Mouse (Mus musculus): Measurements from ENCODE around the gene Utp20. TPM values are rescaled to one million over a fixed set of nuclear protein-coding genes. Genes with fewer than 3 reads are reported as not detected.
"Not testable (repeated sequence)": the region's sequence is repeated elsewhere in the genome, so short reads cannot be mapped to it uniquely, and the experiment has no call there.

Utp20 gene
- total RNA-seq, 2 experiments from 2014 or later = 12.9 to 14.3 TPM

DNA sequence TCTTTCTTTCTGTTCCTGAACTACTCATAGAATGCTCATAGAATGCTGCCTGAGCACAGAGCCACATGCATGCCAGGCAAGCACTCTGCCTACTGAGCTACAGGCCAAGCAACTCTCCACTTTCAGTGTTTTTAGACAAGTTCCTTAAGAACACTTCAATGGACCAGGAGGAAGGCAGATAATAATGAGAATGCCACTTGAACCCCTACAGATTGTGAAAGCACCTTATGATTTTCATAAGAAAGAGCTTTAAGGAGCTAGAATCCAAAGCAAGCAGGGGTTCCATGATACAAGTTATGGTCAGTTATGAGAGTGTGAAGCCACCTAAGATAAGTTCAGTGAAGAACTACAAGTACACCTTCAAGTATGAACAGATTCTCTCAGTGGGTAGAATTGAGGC, 32.9 kb downstream of the Utp20 start:
- intact Hi-C loops (cut with DNase I) = no loop called here
- DNase-seq = no peak

- no peak for DNase-seq
- intact Hi-C loops (cut with DNase I) = no loop called here
Observed at GRCm38 (mm10) chr10:88784513-88784931, 42.1 kb downstream of the Utp20 start.

DNA sequence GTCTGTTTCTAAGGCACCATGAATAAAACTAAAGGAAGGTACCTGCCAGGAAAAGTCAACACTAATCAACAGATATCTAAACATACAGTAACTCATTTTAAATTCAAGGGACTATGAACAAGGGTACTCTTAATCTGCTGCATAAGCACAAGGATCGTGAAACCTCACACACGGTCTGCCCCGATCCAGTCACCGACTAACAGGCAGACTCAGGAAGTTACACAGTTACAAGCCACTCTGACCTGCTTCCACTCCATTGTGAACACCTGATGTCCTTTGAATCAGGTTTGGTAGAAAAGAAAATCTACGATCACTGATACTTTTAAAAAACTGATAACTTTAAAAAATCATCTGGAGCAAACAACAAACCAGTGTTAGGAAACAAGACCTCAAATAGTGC, 42.7 kb downstream of the Utp20 start:
- no peak for DNase-seq
- intact Hi-C loops (cut with DNase I) = no loop called here

DNA sequence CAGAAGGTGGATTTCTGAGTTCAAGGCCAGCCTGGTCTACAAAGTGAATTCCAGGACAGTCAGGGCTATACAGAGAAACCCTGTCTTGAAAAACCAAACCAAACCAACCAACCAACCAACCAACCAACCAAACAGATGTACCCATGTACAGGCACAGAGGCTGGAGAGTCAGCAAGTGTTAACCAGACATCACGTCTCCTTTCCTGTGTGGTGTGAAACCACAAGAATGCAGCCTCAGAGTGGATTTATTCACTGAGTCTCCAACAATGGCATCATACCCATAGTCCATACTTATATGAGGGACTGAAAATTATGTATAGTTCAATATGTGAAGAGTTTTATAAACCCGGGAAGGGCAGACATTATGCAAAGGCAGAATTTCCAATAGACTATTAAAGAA, 43.5 kb downstream of the Utp20 start:
- intact Hi-C loops (cut with DNase I); DNase-seq: not testable (repeated sequence)

GRCm38 (mm10) chr10:88780716-88781115, 45.9 kb downstream of the Utp20 start:
- intact Hi-C loops (cut with DNase I) = no loop called here
- no peak for DNase-seq

DNA sequence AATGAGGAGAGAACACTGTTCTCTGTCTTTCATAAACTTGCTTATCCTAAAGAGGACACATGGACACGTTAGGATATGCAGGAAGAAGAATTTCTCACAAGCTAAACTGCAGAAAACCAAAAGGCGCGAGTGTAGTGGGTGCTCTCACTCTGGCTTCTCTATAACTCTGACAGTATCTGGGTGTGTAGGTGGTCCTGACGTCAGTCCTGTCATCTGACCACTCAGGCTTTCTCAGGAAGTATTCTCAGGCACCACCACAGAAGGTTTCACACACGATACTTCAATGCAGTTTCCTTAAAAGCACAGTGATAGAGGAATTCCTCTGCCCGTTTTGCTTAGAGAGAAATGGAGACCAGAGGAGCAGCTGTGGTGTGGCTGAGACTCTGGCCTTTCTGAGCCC, 50.4 kb downstream of the Utp20 start:
- intact Hi-C loops (cut with DNase I) = no loop called here
- DNase-seq = no peak

DNA sequence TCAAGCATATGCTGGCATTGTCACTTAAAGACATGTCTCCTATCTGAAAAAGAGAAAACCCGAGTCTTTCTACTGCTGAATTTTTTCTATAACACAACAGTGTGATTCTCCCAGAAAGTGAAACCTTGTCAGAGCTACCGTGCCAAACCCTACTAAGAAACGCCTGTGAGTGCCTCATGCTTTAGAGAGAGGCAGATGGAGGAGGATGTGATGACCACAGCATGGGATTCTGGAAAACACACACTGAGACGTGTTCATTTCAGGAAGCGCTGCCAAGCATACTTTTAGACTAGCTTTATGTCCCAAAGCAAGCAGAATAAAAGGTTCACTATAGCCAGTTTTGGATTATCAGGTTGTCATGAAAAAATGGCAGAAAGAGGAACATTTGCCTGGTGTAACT, 53.6 kb downstream of the Utp20 start:
- DNase-seq; intact Hi-C loops (cut with DNase I): not testable (repeated sequence)

GRCm38 (mm10) chr10:88769676-88770075, 56.9 kb downstream of the Utp20 start:
- DNase-seq = no peak
- intact Hi-C loops (cut with DNase I) = no loop called here

GRCm38 (mm10) chr10:88768961-88769360, 57.6 kb downstream of the Utp20 start:
- intact Hi-C loops (cut with DNase I) = no loop called here
- no peak for DNase-seq

DNA sequence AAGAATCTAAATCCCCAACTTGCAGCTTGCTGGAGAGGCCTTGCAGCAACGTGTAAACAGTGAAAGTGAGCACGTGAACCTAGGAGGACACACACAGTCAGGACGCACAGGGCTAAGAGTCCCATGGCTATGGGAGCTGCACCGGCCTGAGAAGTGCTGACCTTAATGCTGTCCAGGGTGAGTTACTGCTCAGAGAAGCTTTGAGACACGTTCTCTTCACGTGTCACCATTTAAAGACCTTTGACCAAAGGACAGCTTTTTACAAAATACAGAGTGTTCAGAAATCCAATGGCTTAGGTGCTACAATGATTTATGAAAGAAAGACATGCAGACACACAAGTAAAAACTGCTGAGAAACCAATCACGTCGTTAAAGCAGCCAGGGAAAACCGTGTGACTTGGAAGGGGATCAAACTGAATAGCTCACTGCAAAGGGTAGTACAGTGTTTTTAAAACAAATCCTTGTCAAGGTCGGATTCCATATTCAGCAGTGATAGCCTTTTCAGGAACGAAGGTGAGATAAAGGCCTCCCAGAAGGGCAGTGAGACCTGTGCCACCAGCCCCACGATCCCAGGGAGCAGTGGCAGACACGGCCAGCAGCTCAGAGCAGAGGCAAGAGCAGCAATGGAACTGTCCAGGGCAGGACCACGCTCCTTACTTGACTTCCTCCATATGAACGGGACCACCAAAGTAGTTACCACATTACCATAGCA, 61.0 kb downstream of the Utp20 start:
- no peak for DNase-seq
- intact Hi-C loops (cut with DNase I) = no loop called here

DNA sequence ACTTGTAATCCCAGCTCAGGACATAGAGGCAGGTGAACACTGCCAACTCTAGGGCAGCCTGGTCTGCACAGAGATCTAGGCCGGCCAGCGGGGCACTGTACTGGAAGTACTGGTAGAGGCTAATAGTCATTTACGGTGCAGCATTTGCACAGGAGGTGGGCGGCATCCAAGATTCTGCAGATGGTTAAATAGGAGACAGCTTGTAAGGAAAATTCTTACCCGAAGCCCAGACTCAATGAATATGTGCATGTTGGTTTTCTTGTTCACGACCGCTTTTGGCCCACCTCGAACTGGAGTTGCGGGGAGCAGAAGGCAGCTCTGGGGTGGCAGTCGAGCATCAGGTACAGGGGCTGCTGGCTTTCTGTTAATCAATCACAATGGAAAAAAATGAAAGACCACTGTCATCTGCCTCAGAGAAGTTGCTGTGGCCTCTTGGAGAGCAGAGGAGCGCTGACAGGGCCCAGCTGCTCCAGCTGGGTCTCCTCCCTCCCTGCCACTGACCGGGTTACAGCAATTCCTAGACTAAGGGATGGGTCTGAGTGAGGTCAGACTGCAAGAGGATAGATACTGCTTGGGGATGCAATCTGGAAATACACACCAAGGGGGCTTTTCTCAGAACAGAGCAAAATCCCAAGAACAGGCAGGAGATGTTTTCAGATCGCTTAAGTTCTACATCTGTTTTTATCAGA, 64.9 kb downstream of the Utp20 start:
- intact Hi-C loops (cut with DNase I) = no loop called here
- DNase-seq = no peak

- intact Hi-C loops (cut with DNase I) = no loop called here
- no peak for DNase-seq
Observed at GRCm38 (mm10) chr10:88741426-88741825, 85.2 kb downstream of the Utp20 start.

DNA sequence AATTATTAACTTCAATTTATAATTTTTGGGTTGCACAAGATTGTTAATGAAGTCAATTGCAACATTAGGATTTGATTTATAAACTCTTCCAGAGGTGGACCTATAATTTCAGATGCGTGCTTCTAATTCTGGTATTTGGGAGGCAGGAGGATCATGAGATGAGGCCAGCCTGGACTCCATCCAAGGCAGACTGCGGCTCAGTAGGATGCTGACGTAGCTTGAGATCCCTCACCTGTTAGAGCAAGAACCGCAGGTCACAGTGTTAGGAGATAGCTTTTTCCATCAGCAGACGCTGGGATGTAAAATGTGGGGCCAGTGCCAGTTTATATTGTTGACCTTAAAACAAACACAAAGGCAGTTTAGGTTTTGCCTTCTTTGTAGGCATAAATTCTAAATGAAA, 85.8 kb downstream of the Utp20 start:
- intact Hi-C loops (cut with DNase I) = no loop called here
- DNase-seq = no peak

DNA sequence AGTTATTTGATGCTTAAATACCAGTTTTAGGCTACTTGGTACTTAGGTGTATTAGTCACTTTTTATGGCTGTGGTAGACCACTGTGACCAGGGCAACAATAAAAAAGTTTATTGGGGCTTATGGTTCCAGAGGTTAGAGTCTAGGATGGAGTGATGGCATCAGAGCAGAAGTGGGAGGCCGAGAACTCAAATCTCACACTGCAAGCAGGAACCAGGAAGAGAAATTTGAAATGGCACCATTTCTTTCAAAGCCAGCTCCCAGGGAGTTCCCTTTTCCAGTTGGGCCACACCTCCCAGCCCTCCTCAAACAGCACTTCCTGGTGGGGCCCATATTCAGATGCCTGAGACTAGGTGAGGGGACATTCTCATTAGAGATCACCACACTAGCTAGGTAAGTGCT, 86.8 kb downstream of the Utp20 start:
- intact Hi-C loops (cut with DNase I) = no loop called here
- DNase-seq = no peak

DNA sequence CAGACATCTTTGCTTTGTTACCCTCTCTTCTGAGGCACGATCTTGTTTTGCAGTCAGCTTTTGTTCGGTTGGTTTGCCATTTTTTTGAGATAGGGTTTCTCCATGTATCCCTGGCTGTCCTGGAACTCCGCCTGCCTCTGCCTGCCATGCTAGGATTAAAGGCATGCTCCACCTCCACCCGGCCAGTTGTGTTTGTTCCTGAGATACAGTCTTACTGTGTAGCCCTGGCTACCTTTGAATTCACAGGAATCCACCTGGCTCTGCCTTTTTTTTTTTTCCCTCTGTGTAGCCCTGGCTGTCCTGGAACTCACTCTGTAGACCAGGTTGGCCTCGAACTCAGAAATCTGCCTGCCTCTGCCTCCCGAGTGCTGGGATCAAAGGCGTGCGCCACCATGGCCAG, 87.5 kb downstream of the Utp20 start:
- intact Hi-C loops (cut with DNase I); DNase-seq: not testable (repeated sequence)

DNA sequence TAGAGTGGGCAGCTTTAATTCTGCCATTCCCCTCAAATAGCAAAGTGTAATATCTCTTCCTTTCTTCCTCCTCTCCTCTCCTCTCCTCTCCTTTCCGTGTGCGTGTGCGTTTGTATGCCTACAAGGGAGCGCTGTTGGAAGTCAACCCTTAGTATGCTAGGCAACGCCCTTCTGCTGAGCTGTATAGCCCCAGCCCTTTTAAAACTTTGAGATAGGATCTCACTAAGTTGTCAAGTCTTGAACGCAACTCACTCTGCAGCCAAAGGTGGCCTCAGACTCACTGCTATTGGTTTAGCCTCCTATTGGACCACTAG, 94.3 kb downstream of the Utp20 start:
- intact Hi-C loops (cut with DNase I) = no loop called here
- DNase-seq = no peak

- intact Hi-C loops (cut with DNase I) = loop anchor here (2.0 kb wide), 2 partner anchors 95 to 353 kb away; partner anchors contain the start of genes Dram1, Gnptab and Utp20
- no peak for DNase-seq
Observed at GRCm38 (mm10) chr10:88731496-88732308, 94.9 kb downstream of the Utp20 start.

DNA sequence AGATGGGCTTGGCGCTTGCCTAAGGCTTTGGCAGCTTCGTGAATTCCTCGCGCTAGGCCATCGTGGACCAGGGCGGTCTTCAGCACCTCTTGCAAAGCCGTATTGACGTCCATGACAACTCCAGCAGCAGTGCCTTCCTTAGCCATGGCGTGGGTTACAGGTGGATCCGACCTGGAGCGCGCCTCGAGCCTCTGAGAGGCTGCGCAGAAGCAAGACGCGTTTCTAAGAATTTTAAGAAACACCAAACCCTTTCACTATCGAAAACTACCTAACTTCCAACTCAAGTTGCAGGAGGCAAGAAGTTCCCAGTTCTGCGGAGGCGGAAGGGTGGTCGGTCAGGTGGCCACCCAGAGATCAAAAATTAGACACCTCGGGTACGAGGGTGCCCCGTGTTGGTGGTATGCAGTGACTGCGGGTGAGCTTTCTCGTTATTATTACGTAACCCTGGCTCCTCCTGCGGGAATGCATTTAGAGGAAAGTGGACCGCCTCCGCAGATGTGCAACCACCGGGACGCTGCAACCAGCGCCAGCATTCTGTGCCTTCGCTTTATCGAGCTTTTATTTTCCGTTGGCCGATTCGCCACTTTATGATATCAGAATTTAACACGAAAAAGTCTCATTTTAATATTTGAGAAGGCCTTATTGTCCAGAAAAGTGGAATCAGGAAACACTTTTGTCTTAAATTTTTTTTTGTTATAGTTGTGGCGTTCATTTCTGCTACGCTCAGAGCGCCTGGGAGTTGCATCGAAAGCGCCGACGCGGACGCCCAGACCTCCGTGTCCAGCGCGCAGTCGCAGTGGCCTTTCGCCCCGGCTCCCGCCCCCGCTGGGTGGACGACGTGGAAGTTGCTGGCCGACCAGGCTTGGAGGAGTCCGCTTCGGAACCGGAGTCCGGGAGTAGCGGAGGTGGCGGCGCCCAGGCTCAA, 95.8 kb downstream of the Utp20 start, which contains the start of gene Arl1:
Arl1 (plus strand) TSS at position 288 of the 925 bp plus-strand sequence.
- intact Hi-C loops (cut with DNase I) = loop anchor here (2.0 kb wide), 2 partner anchors 96 to 352 kb away; partner anchors contain the start of genes Dram1, Gnptab and Utp20
- DNase-seq = peak; percentile 95

DNA sequence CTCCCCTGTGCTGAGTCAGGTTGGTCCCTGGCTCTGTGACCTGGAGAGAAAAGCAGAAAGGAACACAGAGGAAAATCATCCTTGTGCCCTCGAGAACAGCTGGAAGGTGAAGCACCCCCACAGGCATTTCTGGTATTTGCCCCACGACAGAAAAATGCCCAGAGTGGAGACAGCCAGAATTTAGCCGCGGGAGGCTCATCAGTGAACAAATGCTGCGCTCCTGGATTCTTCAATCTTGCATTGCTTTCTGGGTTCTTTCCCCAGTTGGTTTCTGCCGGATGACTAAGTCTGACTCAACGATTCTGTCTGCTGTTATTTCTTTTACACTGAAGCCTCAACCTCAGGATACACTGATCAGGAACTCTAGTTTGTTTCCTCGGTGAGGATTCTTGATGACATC, 98.4 kb downstream of the Utp20 start:
- intact Hi-C loops (cut with DNase I) = loop anchor here (5.0 kb wide), 1 partner anchor 226 kb away; the partner anchor contains the start of gene Chpt1
- DNase-seq = no peak

GRCm38 (mm10) chr10:88727128-88727527, 99.5 kb downstream of the Utp20 start:
- DNase-seq = peak in 1 of 2 experiments; percentile 15
- intact Hi-C loops (cut with DNase I) = loop anchor here (5.0 kb wide), 1 partner anchor 225 kb away; the partner anchor contains the start of gene Chpt1

All from heart, postnatal 36 days (tissue).